Mouse (Mus musculus) kidney, postnatal 4 days (tissue): ENCODE data around the gene Adprm.
"Not testable (repeated sequence)": the region's sequence is repeated elsewhere in the genome, so short reads cannot be mapped to it uniquely, and the experiment has no call there.

Source experiments
- DNase-seq, 2 experiments: peaks; one replicate each; pipeline ENCODE4 v3.0.0; 2021; ENCODE audit warnings: mixed read lengths in 2 of 2

Gene Adprm

GRCm38 (mm10) chr11:67023191-67023590 lies 29.2 kb downstream of the Adprm start:
- DNase-seq: not testable (repeated sequence)

GRCm38 (mm10) chr11:67022354-67023115 lies 29.9 kb downstream of the Adprm start:
- peak in 1 of 2 experiments; percentile 23 for DNase-seq

GRCm38 (mm10) chr11:67020948-67021347 lies 31.4 kb downstream of the Adprm start:
- DNase-seq: peak; percentile 76 to 83

GRCm38 (mm10) chr11:67019711-67020475 lies 32.5 kb downstream of the Adprm start:
- peak in 1 of 2 experiments; percentile 33 for DNase-seq

- no peak for DNase-seq
Measured at GRCm38 (mm10) chr11:67017801-67018591, 34.4 kb downstream of the Adprm start.

GRCm38 (mm10) chr11:67011635-67012034 lies 40.8 kb downstream of the Adprm start:
- no peak for DNase-seq

- peak; percentile 30 to 44 for DNase-seq
Measured at GRCm38 (mm10) chr11:67010430-67010829, 42.0 kb downstream of the Adprm start.

GRCm38 (mm10) chr11:67008528-67008927 lies 43.9 kb downstream of the Adprm start:
- DNase-seq: no peak

GRCm38 (mm10) chr11:67007961-67008360 lies 44.4 kb downstream of the Adprm start:
- DNase-seq: no peak

- DNase-seq: no peak
Measured at GRCm38 (mm10) chr11:67002911-67003310, 49.5 kb downstream of the Adprm start.

- no peak for DNase-seq
Measured at GRCm38 (mm10) chr11:67001717-67002116, 50.7 kb downstream of the Adprm start.

GRCm38 (mm10) chr11:67000671-67001070 lies 51.7 kb downstream of the Adprm start:
- no peak for DNase-seq

- DNase-seq: peak; percentile 75 to 82
Measured at GRCm38 (mm10) chr11:66998467-66999403, 53.7 kb downstream of the Adprm start.

- no peak for DNase-seq
Measured at GRCm38 (mm10) chr11:66996446-66996845, 55.9 kb downstream of the Adprm start.

- DNase-seq: no peak
Measured at GRCm38 (mm10) chr11:66993674-66994073, 58.7 kb downstream of the Adprm start.

GRCm38 (mm10) chr11:66992150-66992549 lies 60.2 kb downstream of the Adprm start:
- no peak for DNase-seq
